Mouse (Mus musculus) lung, postnatal 36 days (tissue): ENCODE results near the gene Vmn1r221.
A peak's percentile ranks its signal among the peaks of the same experiment; 100 is the strongest.
"Not testable (repeated sequence)": the region's sequence is repeated elsewhere in the genome, so short reads cannot be mapped to it uniquely, and the experiment has no call there.

Experiments used
- DNase-seq: peaks from one replicate; pipeline ENCODE4 v3.0.0; 2022; ENCODE audit warnings: mixed read lengths

Vmn1r221 gene

GRCm38 (mm10) chr13:23213827-23214226 is at the start of gene Vmn1r221:
Vmn1r221 (plus strand) TSS chr13:23214127.
- not testable (repeated sequence) for DNase-seq

DNA sequence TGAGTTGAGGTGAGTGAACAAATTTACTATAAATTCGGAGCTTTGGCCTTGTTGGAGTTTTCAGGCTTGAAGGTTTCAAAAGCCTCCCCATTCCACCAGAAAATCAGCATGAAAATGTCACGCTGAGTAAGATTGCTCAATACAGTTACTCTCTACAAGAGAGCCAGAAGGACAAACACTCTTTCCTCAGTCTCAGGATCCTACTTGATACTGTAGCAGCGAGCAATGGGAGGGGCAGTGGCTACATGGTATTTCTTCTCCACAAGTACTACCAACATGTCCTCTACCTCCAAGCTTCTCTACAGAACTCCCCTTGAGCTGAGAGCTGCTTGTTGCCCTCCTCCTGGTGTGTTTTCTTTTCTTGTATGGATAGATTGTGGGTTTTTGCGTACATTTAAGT is 47.5 kb upstream of the Vmn1r221 start:
- DNase-seq = peak; percentile 31

GRCm38 (mm10) chr13:23187875-23188274 is 26.1 kb upstream of the Vmn1r221 start, which contains the start of gene Vmn1r220:
Vmn1r220 (minus strand) TSS chr13:23187975.
- no peak for DNase-seq

DNA sequence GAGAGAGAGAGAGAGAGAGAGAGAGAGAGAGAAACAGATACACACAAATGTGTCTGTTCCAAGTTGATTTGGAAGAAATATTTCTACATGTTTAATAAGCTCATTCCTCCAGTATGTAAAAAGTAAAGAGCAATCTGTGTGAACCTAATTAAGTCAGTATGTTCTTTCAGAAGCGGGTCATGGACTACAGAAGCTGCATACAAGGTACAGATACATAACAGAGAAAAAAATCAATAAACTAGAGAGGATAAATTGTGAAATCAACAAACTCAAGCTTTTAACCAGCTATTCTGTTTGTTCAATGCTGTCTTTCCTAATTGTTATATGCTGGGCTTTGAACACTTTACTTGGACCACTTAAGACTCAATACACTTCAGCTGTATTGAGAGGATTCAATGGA is 10.0 kb upstream of the Vmn1r221 start:
- DNase-seq = not testable (repeated sequence)

GRCm38 (mm10) chr13:23235847-23236246 is 21.9 kb downstream of the Vmn1r221 start, which contains the start of gene Vmn1r222:
Vmn1r222 (minus strand) TSS chr13:23235947.
- not testable (repeated sequence) for DNase-seq

GRCm38 (mm10) chr13:23246834-23247233 is 32.9 kb downstream of the Vmn1r221 start, which contains the start of gene Vmn1r223:
Vmn1r223 (plus strand) TSS chr13:23247134.
- not testable (repeated sequence) for DNase-seq

DNA sequence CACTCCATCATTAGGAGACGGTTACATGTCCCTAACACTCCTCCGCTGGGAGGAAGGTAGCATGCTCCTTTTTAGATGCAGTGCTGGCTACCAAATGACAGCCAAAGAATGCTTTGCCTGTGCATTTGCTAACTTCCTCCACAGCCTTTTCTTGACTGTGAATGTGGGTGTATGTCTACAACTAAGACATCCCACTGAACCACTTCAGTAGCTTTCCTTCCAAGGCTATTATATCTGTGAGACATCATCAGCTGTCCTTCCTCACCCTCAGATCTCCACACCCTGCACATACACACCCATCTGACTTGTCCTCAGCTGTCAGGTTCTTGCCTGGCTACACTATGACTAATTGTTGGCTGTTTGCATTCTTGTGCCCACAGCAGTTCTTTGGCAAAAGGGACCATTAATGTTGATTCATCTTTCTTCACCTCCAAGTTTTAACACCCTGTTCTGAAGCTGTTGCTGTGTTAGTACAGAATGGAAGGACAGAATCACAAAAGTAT is 44.7 kb downstream of the Vmn1r221 start:
- no peak for DNase-seq

DNA sequence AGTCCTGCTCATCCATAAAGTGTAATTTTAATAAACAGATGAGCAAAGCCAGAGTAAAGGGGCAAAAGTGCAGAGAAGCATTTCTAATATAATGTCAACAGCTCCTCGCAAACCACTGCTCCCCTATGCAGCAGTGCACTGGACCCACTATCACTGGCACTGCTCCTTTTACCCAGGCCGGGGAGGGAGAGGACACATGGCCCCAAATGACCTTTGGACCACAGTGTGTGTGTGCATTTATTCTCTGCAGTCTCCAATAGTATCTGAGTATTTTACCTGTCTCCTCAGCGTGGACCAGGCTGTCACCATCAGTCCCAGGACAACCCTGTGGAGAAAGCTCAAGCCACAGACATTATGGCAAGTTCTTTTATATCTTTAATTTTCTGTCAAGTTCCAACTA is 54.7 kb downstream of the Vmn1r221 start:
- not testable (repeated sequence) for DNase-seq

DNA sequence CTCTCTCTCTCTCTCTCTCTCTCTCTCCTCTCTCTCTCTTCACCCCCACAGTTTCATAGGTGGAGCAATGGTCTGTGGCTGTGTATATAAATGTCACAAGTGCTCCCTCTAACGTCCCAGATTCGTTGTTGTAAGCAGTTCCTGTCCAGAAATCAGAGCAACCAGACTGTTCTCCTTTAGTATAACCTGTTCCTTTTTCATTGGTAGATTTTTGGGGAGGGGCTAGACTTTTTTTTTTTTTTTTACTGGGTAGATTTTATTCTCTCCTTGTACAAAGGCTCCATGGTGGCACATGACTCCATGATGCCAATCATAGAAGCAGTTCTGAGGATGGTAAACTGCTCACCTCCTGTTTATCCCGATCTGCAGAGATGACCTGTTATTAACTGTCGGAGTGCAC is 55.2 kb downstream of the Vmn1r221 start:
- DNase-seq = peak; percentile 3

GRCm38 (mm10) chr13:23269681-23270080 is 55.8 kb downstream of the Vmn1r221 start:
- no peak for DNase-seq

- DNase-seq = no peak
These were observed 56.6 kb downstream of the Vmn1r221 start for GRCm38 (mm10) chr13:23270321-23271101.
